ENCODE assay signal across 16 mouse cellular contexts in genomic region chr12:116710716-116711115, GRCm38 (mm10).
DNase-seq lines count a peak whose midpoint lies in the region; ATAC-seq and TF ChIP-seq lines count a peak whose summit lies in the region.
"Had no signal": no experiment of that assay in that cellular context is flagged by ENCODE, and none has a peak within 500 bp of the region (broad histone marks: within the 10 kb centered on the region; RNA-seq: fewer than 3 reads in every experiment).

No protein-coding gene starts in this region.

- H3K27ac ChIP-seq in forebrain, embryonic 16.5 days (ENCODE audit: low read length), result no peak overlapping the region
- peak overlapping the region; percentile 55 for H3K27ac ChIP-seq in midbrain, embryonic 15.5 days
- H3K27ac ChIP-seq in liver, postnatal 0 days (ENCODE audit: low read depth), result no peak overlapping the region
- H3K27ac ChIP-seq: intestine, embryonic 15.5 days; limb, embryonic 10.5 days; liver, embryonic 13.5 days; midbrain, embryonic 12.5 days had no signal

- ATAC-seq in forebrain, embryonic 16.5 days, result 0 out of 2 replicates have a peak, but pooled peaks have one; percentile 52
- ATAC-seq in midbrain, embryonic 15.5 days (replicated peaks), result peak; percentile 65; the same call in 1 of the 2 replicates
- ATAC-seq in liver, postnatal 0 days, result no peak
- ATAC-seq: intestine, embryonic 15.5 days; lung, postnatal 0 days had no signal

- no peak overlapping the region for H3K4me2 ChIP-seq in forebrain, embryonic 16.5 days (ENCODE audit: low read length)
- no peak overlapping the region for H3K4me2 ChIP-seq in midbrain, embryonic 15.5 days
- no peak overlapping the region for H3K4me2 ChIP-seq in liver, postnatal 0 days (ENCODE audit: low read depth, low read length)
- H3K4me2 ChIP-seq: intestine, embryonic 15.5 days; liver, embryonic 13.5 days; midbrain, embryonic 12.5 days had no signal

- TF ChIP-seq EP300 in liver, postnatal 0 days (IDR thresholded peaks at IDR 0.05; ENCODE audit: low read depth), result no peak

- no peak overlapping the region for H3K9ac ChIP-seq in forebrain, embryonic 16.5 days (replicated peaks; ENCODE audit: low read depth, low read length)
- H3K9ac ChIP-seq in midbrain, embryonic 15.5 days, result no peak overlapping the region
- no peak overlapping the region for H3K9ac ChIP-seq in liver, postnatal 0 days (replicated peaks)
- H3K9ac ChIP-seq: intestine, embryonic 15.5 days; liver, embryonic 13.5 days; midbrain, embryonic 12.5 days had no signal

- H3K27me3 ChIP-seq in forebrain, embryonic 16.5 days (replicated peaks; ENCODE audit: control insufficient read depth, insufficient read depth, low read length), result no peaks in the 10 kb centered on the region
- no peaks in the 10 kb centered on the region for H3K27me3 ChIP-seq in midbrain, embryonic 15.5 days (replicated peaks)
- no peaks in the 10 kb centered on the region for H3K27me3 ChIP-seq in liver, postnatal 0 days (ENCODE audit: insufficient read depth, low read length)
- H3K27me3 ChIP-seq: intestine, embryonic 15.5 days; liver, embryonic 13.5 days; midbrain, embryonic 12.5 days had no signal

- WGBS in forebrain, embryonic 16.5 days, result 53% methylated on average over 3 of the region's 3 CpGs
- 54% methylated on average over 3 of the region's 3 CpGs for WGBS in midbrain, embryonic 15.5 days
- 57% methylated on average over 3 of the region's 3 CpGs for WGBS in liver, postnatal 0 days (ENCODE audit: insufficient replicate concordance)

- DNase-seq in layer of hippocampus, adult 11-12 months (ENCODE audit: low spot score), result peak; percentile 29
- DNase-seq in layer of hippocampus, postnatal 25 days (ENCODE audit: extremely low spot score in 1 of 2, low spot score in 1 of 2), result no peak
- DNase-seq in brain, adult 2 months (ENCODE audit: low read depth, low spot score), result peak; percentile 76
- no peak for DNase-seq in spleen, postnatal 10 days (ENCODE audit: low spot score in 2 of 2)
- no peak for DNase-seq in liver, postnatal 0 days
- DNase-seq: cerebellum, adult 18-20 months; gastrocnemius, postnatal 14 days; heart, postnatal 14 days; liver, embryonic 13.5 days; thymus, adult 2 months had no signal

- no peaks in the 10 kb centered on the region for H3K4me1 ChIP-seq in forebrain, embryonic 16.5 days (replicated peaks; ENCODE audit: control insufficient read depth, insufficient read depth, low read length)
- peaks cover 15% of the 10 kb centered on the region; the same call in 1 of the 2 replicates for H3K4me1 ChIP-seq in midbrain, embryonic 15.5 days
- H3K4me1 ChIP-seq in liver, postnatal 0 days (ENCODE audit: insufficient read depth), result no peaks in the 10 kb centered on the region
- H3K4me1 ChIP-seq: intestine, embryonic 15.5 days; limb, embryonic 10.5 days; liver, embryonic 13.5 days; midbrain, embryonic 12.5 days had no signal

- no peaks in the 10 kb centered on the region for H3K36me3 ChIP-seq in forebrain, embryonic 16.5 days (ENCODE audit: control insufficient read depth, insufficient read depth)
- H3K36me3 ChIP-seq in midbrain, embryonic 15.5 days (replicated peaks), result no peaks in the 10 kb centered on the region
- no peaks in the 10 kb centered on the region for H3K36me3 ChIP-seq in liver, postnatal 0 days (replicated peaks; ENCODE audit: insufficient read depth, low read length)
- H3K36me3 ChIP-seq: intestine, embryonic 15.5 days; limb, embryonic 10.5 days; liver, embryonic 13.5 days; midbrain, embryonic 12.5 days had no signal

- H3K4me3 ChIP-seq in forebrain, embryonic 16.5 days (replicated peaks; ENCODE audit: low read length), result no peak overlapping the region
- no peak overlapping the region for H3K4me3 ChIP-seq in midbrain, embryonic 15.5 days
- no peak overlapping the region for H3K4me3 ChIP-seq in liver, postnatal 0 days (ENCODE audit: low read depth, low read length)
- H3K4me3 ChIP-seq: intestine, embryonic 15.5 days; limb, embryonic 10.5 days; liver, embryonic 13.5 days; midbrain, embryonic 12.5 days had no signal

- no peak for TF ChIP-seq CTCF in liver, postnatal 0 days (IDR thresholded peaks at IDR 0.05; ENCODE audit: low read depth)

- no peaks in the 10 kb centered on the region for H3K9me3 ChIP-seq in forebrain, embryonic 16.5 days (ENCODE audit: control insufficient read depth, low read length)
- H3K9me3 ChIP-seq in midbrain, embryonic 15.5 days, result no peaks in the 10 kb centered on the region
- H3K9me3 ChIP-seq in liver, postnatal 0 days (ENCODE audit: low read length), result no peaks in the 10 kb centered on the region
- H3K9me3 ChIP-seq: intestine, embryonic 15.5 days; limb, embryonic 10.5 days; liver, embryonic 13.5 days; midbrain, embryonic 12.5 days had no signal

Comparison
In these comparisons a context has a peak if more than half of its experiments do, and no peak if none do; other contexts are left out.
1. DNase-seq: peak in layer of hippocampus, adult 11-12 months (single experiment) and brain, adult 2 months (single experiment); none in layer of hippocampus, postnatal 25 days (0 of 2), spleen, postnatal 10 days (0 of 2) and liver, postnatal 0 days (single experiment).